Comparison of ENCODE assay signal across 8 mouse cellular contexts in genomic region chr4:149144459-149144858, GRCm38 (mm10). TPM values are rescaled to one million over a fixed set of nuclear protein-coding genes. Genes with fewer than 3 reads are reported as not detected.
DNase-seq lines count a peak whose midpoint lies in the region; ATAC-seq and TF ChIP-seq lines count a peak whose summit lies in the region.

No protein-coding gene starts in this region.

- H3K9ac ChIP-seq in MEL (ENCODE audit: control insufficient read depth, low read depth, low read length, poor library complexity, severe bottlenecking) = no peak overlapping the region
- no peak overlapping the region for H3K9ac ChIP-seq in forebrain, embryonic 15.5 days (replicated peaks)
- peak overlapping the region; percentile 26 for H3K9ac ChIP-seq in lung, embryonic 14.5 days

- no peak overlapping the region for H3K4me2 ChIP-seq in forebrain, embryonic 15.5 days (replicated peaks)
- H3K4me2 ChIP-seq in lung, embryonic 14.5 days = no peak overlapping the region

- TF ChIP-seq CTCF in MEL (IDR thresholded peaks at IDR 0.05 in 2 of 3, conservative IDR thresholded peaks at IDR 0.05 in 1 of 3; ENCODE audit: control insufficient read depth in 1 of 3, insufficient read depth in 1 of 3, low read depth in 2 of 3, low read length in 3 of 3, poor library complexity in 1 of 3, severe bottlenecking in 1 of 3) = peak; percentile 79 to 96 (median 90)
- TF ChIP-seq CTCF in layer of hippocampus, adult 2 months (conservative IDR thresholded peaks at IDR 0.05) = peak; percentile 98; the same call in 1 of the 2 replicates
- peak; percentile 98 for TF ChIP-seq CTCF in lung, embryonic 14.5 days (IDR thresholded peaks at IDR 0.05; ENCODE audit: low read depth)

- TF ChIP-seq POLR2A in MEL (IDR thresholded peaks at IDR 0.05; ENCODE audit: control insufficient read depth in 1 of 2, insufficient read depth in 1 of 2, low read depth in 1 of 2, low read length in 2 of 2, poor library complexity in 1 of 2) = no peak

- H3K4me1 ChIP-seq in MEL (ENCODE audit: control insufficient read depth in 1 of 2, insufficient read depth in 2 of 2, low read length in 2 of 2) = no peaks in the 10 kb centered on the region; a peak in 1 of 4 replicates
- H3K4me1 ChIP-seq in forebrain, embryonic 15.5 days = peaks cover 3% of the 10 kb centered on the region; the same call in 1 of the 2 replicates
- H3K4me1 ChIP-seq in lung, embryonic 14.5 days (ENCODE audit: insufficient read depth) = no peaks in the 10 kb centered on the region

- H3K79me2 ChIP-seq in MEL (ENCODE audit: control insufficient read depth, insufficient read depth, low read length, poor library complexity) = no peaks in the 10 kb centered on the region

- H3K27ac ChIP-seq in MEL (ENCODE audit: control insufficient read depth, low read depth, low read length) = no peak overlapping the region
- no peak overlapping the region; the same call in 1 of the 2 replicates for H3K27ac ChIP-seq in forebrain, embryonic 15.5 days (replicated peaks)
- no peak overlapping the region for H3K27ac ChIP-seq in layer of hippocampus, adult 2 months
- H3K27ac ChIP-seq in lung, embryonic 14.5 days (ENCODE audit: low read depth) = no peak overlapping the region

- ATAC-seq in forebrain, embryonic 15.5 days (replicated peaks) = peak; percentile 90
- peak; percentile 89 to 91 for ATAC-seq in hematopoietic stem cell, adult 5-6 weeks (replicated peaks in 1 of 2; ENCODE audit: insufficient read depth in 1 of 2, low FRiP score in 2 of 2, low TSS enrichment in 1 of 2, low read depth in 1 of 2, poor library complexity in 2 of 2, severe bottlenecking in 2 of 2)
- peak; percentile 86 for ATAC-seq in lung, embryonic 14.5 days (ENCODE audit: insufficient read depth)

- TF ChIP-seq RAD21 in MEL (IDR thresholded peaks at IDR 0.05; ENCODE audit: low read depth, low read length) = peak; percentile 96

- H3K36me3 ChIP-seq in MEL (ENCODE audit: control insufficient read depth in 1 of 2, insufficient read depth in 2 of 2, low read length in 2 of 2) = no peaks in the 10 kb centered on the region; a peak in 1 of 4 replicates
- H3K36me3 ChIP-seq in forebrain, embryonic 15.5 days = 0 out of 2 replicates have a peak, but pooled peaks cover 2% of the 10 kb centered on the region
- H3K36me3 ChIP-seq in lung, embryonic 14.5 days (ENCODE audit: insufficient read depth) = peaks cover 4% of the 10 kb centered on the region; the same call in 1 of the 2 replicates

- H3K9me3 ChIP-seq in MEL (replicated peaks; ENCODE audit: insufficient read depth, low read length) = no peaks in the 10 kb centered on the region
- H3K9me3 ChIP-seq in forebrain, embryonic 15.5 days = no peaks in the 10 kb centered on the region
- no peaks in the 10 kb centered on the region for H3K9me3 ChIP-seq in lung, embryonic 14.5 days (ENCODE audit: low read depth, low read length)

- WGBS in forebrain, embryonic 15.5 days = 3% methylated on average over 3 of the region's 3 CpGs
- WGBS in lung, embryonic 14.5 days = 2% methylated on average over 3 of the region's 3 CpGs

- no peak overlapping the region for H3K4me3 ChIP-seq in MEL (ENCODE audit: control insufficient read depth in 1 of 2, insufficient read depth in 1 of 2, low read depth in 2 of 2, low read length in 2 of 2)
- no peak overlapping the region for H3K4me3 ChIP-seq in forebrain, embryonic 15.5 days
- H3K4me3 ChIP-seq in layer of hippocampus, adult 2 months = no peak overlapping the region
- no peak overlapping the region for H3K4me3 ChIP-seq in lung, embryonic 14.5 days (ENCODE audit: low read depth, low read length)

- TF ChIP-seq EP300 in MEL (IDR thresholded peaks at IDR 0.05; ENCODE audit: low read depth in 1 of 2, low read length in 2 of 2) = no peak

- peak; percentile 88 for DNase-seq in MEL (ENCODE audit: low read depth, low spot score)
- peak; percentile 70 for DNase-seq in cerebellum, adult 11-12 months
- peak; percentile 85 to 88 for DNase-seq in layer of hippocampus, adult 2 months (ENCODE audit: low spot score in 2 of 2)
- peak; percentile 96 for DNase-seq in lung, embryonic 14.5 days
- DNase-seq in ovary, adult 18-20 months (ENCODE audit: low spot score) = peak; percentile 47
- DNase-seq in thymus, adult 18-20 months = peak; percentile 30 to 51

- no peaks in the 10 kb centered on the region for H3K27me3 ChIP-seq in MEL (ENCODE audit: control insufficient read depth in 1 of 2, insufficient read depth in 2 of 2, low read length in 2 of 2)
- H3K27me3 ChIP-seq in forebrain, embryonic 15.5 days = no peaks in the 10 kb centered on the region
- no peaks in the 10 kb centered on the region for H3K27me3 ChIP-seq in lung, embryonic 14.5 days (ENCODE audit: insufficient read depth, low read length)

TF ChIP-seq in MEL, 35 proteins besides CTCF, POLR2A, EP300 and RAD21 (continues in another document):
- TF ChIP-seq SIN3A (IDR thresholded peaks at IDR 0.05; ENCODE audit: low read length) = 0 out of 2 replicates have a peak, but pooled peaks have one; percentile 60
- no peak for TF ChIP-seq POLR2AphosphoS5 (IDR thresholded peaks at IDR 0.05; ENCODE audit: borderline replicate concordance, low read depth, low read length)
- no peak for TF ChIP-seq MXI1 (IDR thresholded peaks at IDR 0.05; ENCODE audit: low read depth, low read length)
- no peak for TF ChIP-seq E2F4 (IDR thresholded peaks at IDR 0.05; ENCODE audit: borderline replicate concordance, low read depth, low read length)
- TF ChIP-seq ZKSCAN1 (IDR thresholded peaks at IDR 0.05; ENCODE audit: low read depth, low read length) = no peak
- TF ChIP-seq MEF2A (IDR thresholded peaks at IDR 0.05; ENCODE audit: extremely low read depth, insufficient replicate concordance, low read depth, low read length, poor library complexity, severe bottlenecking) = no peak
- TF ChIP-seq TBP (IDR thresholded peaks at IDR 0.05; ENCODE audit: low read depth, low read length) = 0 out of 2 replicates have a peak, but pooled peaks have one; percentile 42
- TF ChIP-seq BHLHE40 (IDR thresholded peaks at IDR 0.05; ENCODE audit: borderline replicate concordance, low read depth, low read length) = no peak
- TF ChIP-seq ZNF384 (IDR thresholded peaks at IDR 0.05; ENCODE audit: low read depth, low read length) = 0 out of 2 replicates have a peak, but pooled peaks have one; percentile 44
- no peak for TF ChIP-seq ZMIZ1 (IDR thresholded peaks at IDR 0.05; ENCODE audit: low read depth, low read length)
- TF ChIP-seq ZC3H11A (IDR thresholded peaks at IDR 0.05; ENCODE audit: low read depth, low read length) = peak; percentile 87
- TF ChIP-seq SMC3 (IDR thresholded peaks at IDR 0.05; ENCODE audit: low read depth, low read length) = peak; percentile 88
- TF ChIP-seq TCF12 (IDR thresholded peaks at IDR 0.05; ENCODE audit: low read depth, low read length) = no peak
- no peak for TF ChIP-seq ELF1 (IDR thresholded peaks at IDR 0.05; ENCODE audit: low read depth, low read length)
- no peak for TF ChIP-seq NRF1 (IDR thresholded peaks at IDR 0.05; ENCODE audit: insufficient read depth, low read depth, low read length, poor library complexity, severe bottlenecking)
- TF ChIP-seq ETS1 (IDR thresholded peaks at IDR 0.05; ENCODE audit: low read depth, low read length) = no peak

RNA-seq across cellular contexts. Expression of gene Cenps, which starts 7.0 kb away (rescaled TPM):
- total RNA-seq in MEL (2012; rRNA removed) = 12.8 and 13.4 TPM in 2 replicates
- 10 to 100 TPM in 1 of 2 experiments, not detected in 1; 60.7 TPM for polyA plus RNA-seq in MEL (2012; ENCODE audit: insufficient read depth in 1 of 2, insufficient read length in 2 of 2, low read depth in 1 of 2, low replicate concordance in 2 of 2, missing spikeins in 1 of 2)
- polyA plus RNA-seq in forebrain, embryonic 15.5 days (2015; fragmentation: Nextera tagmentation; extraction: Ambion mirVana) = 21.9 and 26.8 TPM in 2 replicates
- total RNA-seq in hematopoietic stem cell, adult 5-6 weeks (2017) = 20.2 and 29.6 TPM in 2 replicates
- total RNA-seq in layer of hippocampus, adult 2 months (2021) = 10 to 100 TPM; 19.3 to 27.1 TPM
- polyA plus RNA-seq in lung, embryonic 14.5 days (2014; fragmentation: Nextera tagmentation; extraction: Ambion mirVana) = 42.7 and 44.3 TPM in 2 replicates

RNA-seq across cellular contexts. Expression of gene Cort, which starts 17.9 kb away (rescaled TPM):
- 0.39 and 0.62 TPM in 2 replicates for total RNA-seq in MEL (2012; rRNA removed)
- polyA plus RNA-seq in MEL (2012; ENCODE audit: insufficient read depth in 1 of 2, insufficient read length in 2 of 2, low read depth in 1 of 2, low replicate concordance in 2 of 2, missing spikeins in 1 of 2) = 1 to 10 TPM in 1 of 2 experiments, not detected in 1; 2.0 TPM
- polyA plus RNA-seq in forebrain, embryonic 15.5 days (2015; fragmentation: Nextera tagmentation; extraction: Ambion mirVana) = 1.2 and 1.3 TPM in 2 replicates
- not detected in 2 replicates for total RNA-seq in hematopoietic stem cell, adult 5-6 weeks (2017)
- 10 to 100 TPM; 11.0 to 14.7 TPM for total RNA-seq in layer of hippocampus, adult 2 months (2021)
- not detected in 2 replicates for polyA plus RNA-seq in lung, embryonic 14.5 days (2014; fragmentation: Nextera tagmentation; extraction: Ambion mirVana)

RNA-seq across cellular contexts. Expression of gene Pgd, which starts 22.1 kb away (rescaled TPM):
- total RNA-seq in MEL (2012; rRNA removed) = 116 and 133 TPM in 2 replicates
- polyA plus RNA-seq in MEL (2012; ENCODE audit: insufficient read depth in 1 of 2, insufficient read length in 2 of 2, low read depth in 1 of 2, low replicate concordance in 2 of 2, missing spikeins in 1 of 2) = 100 to 1,000 TPM in 1 of 2 experiments, not detected in 1; 219 TPM
- polyA plus RNA-seq in forebrain, embryonic 15.5 days (2015; fragmentation: Nextera tagmentation; extraction: Ambion mirVana) = 92.1 and 94.4 TPM in 2 replicates
- 29.9 and 40.2 TPM in 2 replicates for total RNA-seq in hematopoietic stem cell, adult 5-6 weeks (2017)
- 10 to 100 TPM; 30.8 to 32.0 TPM for total RNA-seq in layer of hippocampus, adult 2 months (2021)
- 45.7 and 47.0 TPM in 2 replicates for polyA plus RNA-seq in lung, embryonic 14.5 days (2014; fragmentation: Nextera tagmentation; extraction: Ambion mirVana)

RNA-seq across cellular contexts. Expression of gene Dffa, which starts 40.5 kb away (rescaled TPM):
- 16.6 and 20.2 TPM in 2 replicates for total RNA-seq in MEL (2012; rRNA removed)
- polyA plus RNA-seq in MEL (2012; ENCODE audit: insufficient read depth in 1 of 2, insufficient read length in 2 of 2, low read depth in 1 of 2, low replicate concordance in 2 of 2, missing spikeins in 1 of 2) = 10 to 100 TPM in 1 of 2 experiments, not detected in 1; 33.0 TPM
- polyA plus RNA-seq in forebrain, embryonic 15.5 days (2015; fragmentation: Nextera tagmentation; extraction: Ambion mirVana) = 24.2 and 25.0 TPM in 2 replicates
- 15.3 and 16.5 TPM in 2 replicates for total RNA-seq in hematopoietic stem cell, adult 5-6 weeks (2017)
- 10 to 100 TPM; 47.8 to 54.2 TPM for total RNA-seq in layer of hippocampus, adult 2 months (2021)
- 26.3 and 29.7 TPM in 2 replicates for polyA plus RNA-seq in lung, embryonic 14.5 days (2014; fragmentation: Nextera tagmentation; extraction: Ambion mirVana)

RNA-seq across cellular contexts. Expression of gene Pex14, which starts 44.8 kb away (rescaled TPM):
- 38.3 and 39.4 TPM in 2 replicates for total RNA-seq in MEL (2012; rRNA removed)
- polyA plus RNA-seq in MEL (2012; ENCODE audit: insufficient read depth in 1 of 2, insufficient read length in 2 of 2, low read depth in 1 of 2, low replicate concordance in 2 of 2, missing spikeins in 1 of 2) = 10 to 100 TPM in 1 of 2 experiments, not detected in 1; 49.2 TPM
- polyA plus RNA-seq in forebrain, embryonic 15.5 days (2015; fragmentation: Nextera tagmentation; extraction: Ambion mirVana) = 53.4 and 54.2 TPM in 2 replicates
- 11.8 and 17.9 TPM in 2 replicates for total RNA-seq in hematopoietic stem cell, adult 5-6 weeks (2017)
- total RNA-seq in layer of hippocampus, adult 2 months (2021) = 10 to 100 TPM; 47.8 to 48.5 TPM
- polyA plus RNA-seq in lung, embryonic 14.5 days (2014; fragmentation: Nextera tagmentation; extraction: Ambion mirVana) = 39.6 and 43.7 TPM in 2 replicates

Comparison
In these comparisons a context has a peak if more than half of its experiments do, and no peak if none do; other contexts are left out.
1. DNase-seq: peak in every context shown above with its lines; median percentile 96 in lung, embryonic 14.5 days; 88 in MEL; 86 in layer of hippocampus, adult 2 months; 70 in cerebellum, adult 11-12 months; 47 in ovary, adult 18-20 months; 40 in thymus, adult 18-20 months.